9 mouse cellular contexts compared by ENCODE assay signal in genomic region chr10:52418931-52419330, GRCm38 (mm10). TPM values are rescaled to one million over a fixed set of nuclear protein-coding genes. Genes with fewer than 3 reads are reported as not detected.
DNase-seq lines count a peak whose midpoint lies in the region; ATAC-seq and TF ChIP-seq lines count a peak whose summit lies in the region.
"Had no signal": no experiment of that assay in that cellular context is flagged by ENCODE, and none has a peak within 500 bp of the region (broad histone marks: within the 10 kb centered on the region; RNA-seq: fewer than 3 reads in every experiment).

No protein-coding gene starts in this region.

- no peak for TF ChIP-seq POLR2A in CH12.LX (IDR thresholded peaks at IDR 0.05; ENCODE audit: low read depth, low read length)

- peaks cover 33% of the 10 kb centered on the region for H3K4me1 ChIP-seq in heart, embryonic 12.5 days (replicated peaks)
- peaks cover 6 to 58% of the 10 kb centered on the region in 2 experiments for H3K4me1 ChIP-seq in CH12.LX (ENCODE audit: control insufficient read depth in 1 of 2, insufficient read depth in 2 of 2)
- peaks cover 33% of the 10 kb centered on the region for H3K4me1 ChIP-seq in forebrain, embryonic 15.5 days
- H3K4me1 ChIP-seq in liver, embryonic 16.5 days (ENCODE audit: control insufficient read depth, low read depth, low read length), result peaks cover 20% of the 10 kb centered on the region

- intact Hi-C loops in left cerebral cortex, postnatal 36 days (cut with DNase I), result loop anchor here (5.0 kb wide), 1 partner anchor 273 kb away; the partner anchor contains the start of gene Slc35f1

- TF ChIP-seq CTCF in CH12.LX (conservative IDR thresholded peaks at IDR 0.05 in 1 of 2, IDR thresholded peaks at IDR 0.05 in 1 of 2; ENCODE audit: low read depth in 2 of 2, low read length in 2 of 2), result no peak

- H3K27ac ChIP-seq in heart, embryonic 12.5 days (ENCODE audit: poor library complexity, severe bottlenecking), result no peak overlapping the region
- H3K27ac ChIP-seq in CH12.LX (ENCODE audit: insufficient read depth, low read depth), result no peak overlapping the region
- H3K27ac ChIP-seq in forebrain, embryonic 15.5 days (replicated peaks), result no peak overlapping the region
- no peak overlapping the region for H3K27ac ChIP-seq in liver, embryonic 16.5 days (ENCODE audit: low read length)

- H3K4me3 ChIP-seq in heart, embryonic 12.5 days, result peak overlapping the region; percentile 82
- peak overlapping the region; percentile 86 to 99 (median 92) for H3K4me3 ChIP-seq in CH12.LX (replicated peaks in 1 of 3; ENCODE audit: low read depth in 2 of 3, low read length in 2 of 3, poor library complexity in 1 of 3)
- H3K4me3 ChIP-seq in forebrain, embryonic 15.5 days, result peak overlapping the region; percentile 83
- H3K4me3 ChIP-seq in liver, embryonic 16.5 days (ENCODE audit: low read depth, low read length), result peak overlapping the region; percentile 83

- DNase-seq in heart, adult 11 months, result no peak
- DNase-seq in CH12.LX (ENCODE audit: extremely low read depth), result no peak
- DNase-seq in urinary bladder, postnatal 10 days (ENCODE audit: low spot score), result no peak
- DNase-seq in left cerebral cortex, postnatal 36 days (ENCODE audit: low spot score in 2 of 2), result no peak
- no peak for DNase-seq in urinary bladder, adult 18-20 months (ENCODE audit: low spot score in 2 of 2)

- 31% methylated on average over 5 of the region's 5 CpGs for WGBS in heart, embryonic 12.5 days
- 69% methylated on average over 5 of the region's 5 CpGs for WGBS in forebrain, embryonic 15.5 days
- WGBS in liver, embryonic 16.5 days (ENCODE audit: insufficient replicate concordance), result 29% methylated on average over 5 of the region's 5 CpGs

- no peaks in the 10 kb centered on the region for H3K9me3 ChIP-seq in heart, embryonic 12.5 days (replicated peaks)
- H3K9me3 ChIP-seq in CH12.LX (replicated peaks; ENCODE audit: low read length), result no peaks in the 10 kb centered on the region
- no peaks in the 10 kb centered on the region for H3K9me3 ChIP-seq in forebrain, embryonic 15.5 days
- H3K9me3 ChIP-seq in liver, embryonic 16.5 days (replicated peaks; ENCODE audit: control insufficient read depth, low read length), result no peaks in the 10 kb centered on the region

- no peak for ATAC-seq in heart, embryonic 12.5 days (ENCODE audit: insufficient number of reproducible peaks, low FRiP score)
- ATAC-seq in forebrain, embryonic 15.5 days (replicated peaks), result no peak
- ATAC-seq in liver, embryonic 16.5 days (ENCODE audit: low read depth), result no peak
- ATAC-seq: Patski had no signal

- peak overlapping the region; percentile 87 for H3K4me2 ChIP-seq in heart, embryonic 12.5 days
- peak overlapping the region; percentile 96 for H3K4me2 ChIP-seq in CH12.LX (ENCODE audit: insufficient read depth, low read depth, poor library complexity, severe bottlenecking)
- H3K4me2 ChIP-seq in forebrain, embryonic 15.5 days (replicated peaks), result peak overlapping the region; percentile 55
- peak overlapping the region; percentile 87 for H3K4me2 ChIP-seq in liver, embryonic 16.5 days (ENCODE audit: low read depth, low read length)

- H3K79me2 ChIP-seq in CH12.LX (replicated peaks; ENCODE audit: control insufficient read depth, extremely low read depth, insufficient read depth, poor library complexity, severe bottlenecking), result peaks cover 34% of the 10 kb centered on the region

- TF ChIP-seq RAD21 in CH12.LX (IDR thresholded peaks at IDR 0.05; ENCODE audit: low read depth, low read length), result no peak

- TF ChIP-seq EP300 in CH12.LX (IDR thresholded peaks at IDR 0.05; ENCODE audit: low read length), result no peak

- in situ Hi-C loops in CH12.LX (cut with MboI; ENCODE audit: low pct_ligation_motif_present, low pct_unique_long_range_greater_than_20kb, low sequenced_read_pairs), result no loop called here

- H3K36me3 ChIP-seq in heart, embryonic 12.5 days, result no peaks in the 10 kb centered on the region
- peaks cover 0 to 21% of the 10 kb centered on the region in 2 experiments for H3K36me3 ChIP-seq in CH12.LX (replicated peaks in 1 of 2; ENCODE audit: control insufficient read depth in 1 of 2, insufficient read depth in 1 of 2, low read length in 1 of 2)
- no peaks in the 10 kb centered on the region for H3K36me3 ChIP-seq in forebrain, embryonic 15.5 days
- H3K36me3 ChIP-seq in liver, embryonic 16.5 days (ENCODE audit: control insufficient read depth, insufficient read depth), result no peaks in the 10 kb centered on the region

- dilution Hi-C loops in CH12.LX (cut with MboI; ENCODE audit: extremely low pct_ligation_motif_present, extremely low pct_unique_long_range_greater_than_20kb, low sequenced_read_pairs), result no loop called here

- H3K27me3 ChIP-seq in heart, embryonic 12.5 days (replicated peaks), result no peaks in the 10 kb centered on the region
- H3K27me3 ChIP-seq in CH12.LX (replicated peaks), result no peaks in the 10 kb centered on the region
- H3K27me3 ChIP-seq in forebrain, embryonic 15.5 days, result no peaks in the 10 kb centered on the region
- no peaks in the 10 kb centered on the region for H3K27me3 ChIP-seq in liver, embryonic 16.5 days (ENCODE audit: control insufficient read depth, insufficient read depth, low read depth, low read length)
- H3K27me3 ChIP-seq: Patski had no signal

- peak overlapping the region; percentile 85 for H3K9ac ChIP-seq in heart, embryonic 12.5 days
- H3K9ac ChIP-seq in CH12.LX (ENCODE audit: insufficient read depth, low read depth), result peak overlapping the region; percentile 77
- peak overlapping the region; percentile 92 for H3K9ac ChIP-seq in forebrain, embryonic 15.5 days (replicated peaks)
- H3K9ac ChIP-seq in liver, embryonic 16.5 days (ENCODE audit: low read depth, low read length), result peak overlapping the region; percentile 79; the same call in 1 of the 2 replicates

TF ChIP-seq in CH12.LX, 34 proteins besides CTCF, POLR2A, EP300 and RAD21:
- TF ChIP-seq USF2 (conservative IDR thresholded peaks at IDR 0.05; ENCODE audit: low read depth, low read length) (no peak), MYC (IDR thresholded peaks at IDR 0.05; ENCODE audit: low read depth, low read length) (no peak), NELFE (IDR thresholded peaks at IDR 0.05; ENCODE audit: low read depth, low read length) (no peak), ELF1 (IDR thresholded peaks at IDR 0.05; ENCODE audit: low read depth, low read length) (no peak), BHLHE40 (IDR thresholded peaks at IDR 0.05; ENCODE audit: low read depth, low read length) (no peak), RCOR1 (conservative IDR thresholded peaks at IDR 0.05; ENCODE audit: low read depth, low read length) (no peak), UBTF (IDR thresholded peaks at IDR 0.05; ENCODE audit: low read depth, low read length) (no peak), TCF12 (IDR thresholded peaks at IDR 0.05; ENCODE audit: low read depth, low read length) (no peak), GABPA (IDR thresholded peaks at IDR 0.05; ENCODE audit: insufficient replicate concordance, low read depth, low read length) (no peak), E2F4 (IDR thresholded peaks at IDR 0.05; ENCODE audit: insufficient replicate concordance, low read depth, low read length) (no peak), ZMIZ1 (IDR thresholded peaks at IDR 0.05; ENCODE audit: low read depth, low read length) (no peak), JUN (IDR thresholded peaks at IDR 0.05; ENCODE audit: insufficient read depth, low read depth, low read length) (no peak), CHD2 (IDR thresholded peaks at IDR 0.05; ENCODE audit: low read length) (no peak), TBP (conservative IDR thresholded peaks at IDR 0.05; ENCODE audit: low read depth, low read length) (no peak), JUND (conservative IDR thresholded peaks at IDR 0.05; ENCODE audit: low read depth, low read length) (no peak), ZKSCAN1 (IDR thresholded peaks at IDR 0.05; ENCODE audit: borderline replicate concordance, low read depth, low read length) (no peak), CHD1 (IDR thresholded peaks at IDR 0.05; ENCODE audit: low read depth, low read length) (no peak)
TF ChIP-seq in CH12.LX: peak in this region for 0.

RNA-seq across cellular contexts. Expression of gene Nus1, which starts 1.6 kb away (rescaled TPM):
- 11.4 TPM in 2 replicates for polyA plus RNA-seq in heart, embryonic 12.5 days (2016; fragmentation: Nextera tagmentation; extraction: Ambion mirVana)
- total RNA-seq in CH12.LX (2012; rRNA removed), result 15.9 and 19.6 TPM in 2 replicates
- total RNA-seq in CH12.LX (2014; rRNA removed), result 27.9 TPM in 2 replicates
- 51.9 and 60.1 TPM in 2 replicates for polyA plus RNA-seq in CH12.LX (2012; ENCODE audit: insufficient read length, low read depth)
- 18.5 and 19.2 TPM in 2 replicates for polyA plus RNA-seq in forebrain, embryonic 15.5 days (2015; fragmentation: Nextera tagmentation; extraction: Ambion mirVana)
- polyA plus RNA-seq in liver, embryonic 16.5 days (2015; fragmentation: Nextera tagmentation; extraction: Ambion mirVana), result 4.1 and 4.3 TPM in 2 replicates
- total RNA-seq in left cerebral cortex, postnatal 36 days (2021), result 10 to 100 TPM; 53.7 to 74.5 TPM

RNA-seq across cellular contexts. Expression of gene Nepn, which starts 30.2 kb away (rescaled TPM):
- polyA plus RNA-seq in heart, embryonic 12.5 days (2016; fragmentation: Nextera tagmentation; extraction: Ambion mirVana), result not detected in 2 replicates
- total RNA-seq in CH12.LX (2012; rRNA removed), result not detected in 2 replicates
- total RNA-seq in CH12.LX (2014; rRNA removed), result not detected in 2 replicates
- polyA plus RNA-seq in CH12.LX (2012; ENCODE audit: insufficient read length, low read depth), result 0.14 TPM in 1 of 2 replicates, not detected in the other
- polyA plus RNA-seq in forebrain, embryonic 15.5 days (2015; fragmentation: Nextera tagmentation; extraction: Ambion mirVana), result not detected in 2 replicates
- polyA plus RNA-seq in liver, embryonic 16.5 days (2015; fragmentation: Nextera tagmentation; extraction: Ambion mirVana), result 0.14 TPM in 1 of 2 replicates, not detected in the other
- total RNA-seq in left cerebral cortex, postnatal 36 days (2021), result not detected
- polyA plus RNA-seq: Patski had no signal

RNA-seq across cellular contexts. Expression of gene Gopc, which starts 37.0 kb away (rescaled TPM):
- 20.2 and 23.3 TPM in 2 replicates for polyA plus RNA-seq in heart, embryonic 12.5 days (2016; fragmentation: Nextera tagmentation; extraction: Ambion mirVana)
- total RNA-seq in CH12.LX (2012; rRNA removed) (9.8 and 10.4 TPM in 2 replicates), CH12.LX (2014; rRNA removed) (13.1 and 13.3 TPM in 2 replicates)
- polyA plus RNA-seq in CH12.LX (2012; ENCODE audit: insufficient read length, low read depth), result 16.6 and 17.6 TPM in 2 replicates
- 23.3 and 23.7 TPM in 2 replicates for polyA plus RNA-seq in forebrain, embryonic 15.5 days (2015; fragmentation: Nextera tagmentation; extraction: Ambion mirVana)
- polyA plus RNA-seq in liver, embryonic 16.5 days (2015; fragmentation: Nextera tagmentation; extraction: Ambion mirVana), result 4.7 and 5.0 TPM in 2 replicates
- 10 to 100 TPM; 44.0 to 46.4 TPM for total RNA-seq in left cerebral cortex, postnatal 36 days (2021)
